Mouse (Mus musculus) Muller cell, postnatal 12 days (primary cell): ENCODE measurements at regions not wholly inside any gene's neighbourhood (a gene's known extent, or its start where the extent isn't known, plus 50 kb on each side); places are given as distances from the start of the nearest gene placed in this dataset.

Experiments
- DNase-seq: peaks from one replicate; pipeline ENCODE4 v3.0.0-alpha.2; 2015; ENCODE audit errors: inconsistent ontology term

- DNase-seq: peak; percentile 86
These were observed 237.6 kb upstream of the Stt3b start for GRCm38 (mm10) chr9:115547625-115548325.

DNA sequence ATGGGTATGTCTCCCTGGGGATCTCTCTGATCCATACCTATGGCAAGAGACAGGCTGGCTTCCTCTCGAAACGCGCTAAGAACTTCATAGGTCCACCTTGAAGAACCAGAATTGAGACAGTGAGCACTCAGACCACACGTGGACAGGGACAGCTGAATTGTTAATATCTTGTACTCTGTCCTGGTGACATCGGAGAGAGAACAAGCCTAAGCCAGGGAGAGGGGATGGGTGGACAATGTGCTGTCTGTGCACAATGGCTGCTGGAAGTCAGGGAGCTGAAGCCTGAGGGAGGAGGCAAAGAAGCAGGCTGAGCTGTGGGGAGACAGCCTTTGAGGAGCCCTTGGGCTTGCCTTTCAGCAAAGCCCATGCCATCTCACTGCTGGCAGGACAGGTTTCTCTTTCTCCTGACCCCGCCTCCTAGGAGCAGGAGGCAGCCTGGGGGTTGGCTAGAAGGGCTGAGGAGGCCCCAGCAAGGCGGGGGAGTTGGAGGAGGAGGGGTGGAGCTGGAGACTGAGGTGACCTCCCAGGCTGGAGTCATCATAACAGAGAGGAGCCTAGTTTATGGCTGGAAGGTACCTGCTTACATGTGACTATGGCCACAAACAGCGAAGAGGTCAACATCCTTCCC is 238.6 kb upstream of the Stt3b start:
- DNase-seq: no peak

GRCm38 (mm10) chr9:115551080-115551479 is 240.9 kb upstream of the Stt3b start:
- no peak for DNase-seq

DNA sequence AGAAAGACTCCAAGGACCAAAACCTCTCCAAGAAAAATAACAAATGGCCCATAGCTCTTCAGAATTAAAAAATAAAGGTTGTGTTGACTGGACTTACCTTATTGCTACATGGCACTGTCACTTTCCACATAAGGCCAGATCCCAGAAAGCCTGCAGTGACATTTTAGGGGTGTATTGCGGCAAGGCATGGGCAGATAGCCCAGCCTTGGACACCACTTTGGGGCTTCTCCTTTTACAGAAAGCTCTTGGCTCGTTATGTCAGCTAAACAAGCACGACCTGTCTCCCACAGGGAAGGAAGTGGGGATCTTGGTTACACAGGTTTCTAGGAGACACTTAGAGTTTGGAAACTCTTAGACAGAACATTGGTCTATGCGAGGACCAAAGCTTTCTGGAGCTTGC is 241.3 kb upstream of the Stt3b start:
- no peak for DNase-seq

DNA sequence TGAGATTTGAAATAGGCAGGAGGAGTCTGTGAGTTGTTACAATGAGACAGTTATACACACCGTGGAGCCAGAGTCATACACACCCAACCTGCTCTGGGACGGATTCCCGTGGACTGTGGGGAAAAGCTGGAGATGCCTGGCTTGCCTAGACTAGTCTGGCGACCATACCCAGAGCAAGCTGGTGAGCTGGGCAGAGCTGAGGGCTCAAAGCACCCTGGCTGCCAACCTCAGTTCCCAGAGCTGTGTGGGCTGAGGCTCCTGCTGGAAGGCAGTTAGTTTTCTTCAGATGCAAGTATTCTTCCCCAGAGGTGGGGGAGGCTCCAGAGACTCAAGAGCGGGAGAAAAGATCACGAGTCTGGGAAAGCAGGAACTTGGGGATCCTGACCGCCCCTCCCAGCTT is 247.9 kb upstream of the Stt3b start:
- DNase-seq: no peak

DNA sequence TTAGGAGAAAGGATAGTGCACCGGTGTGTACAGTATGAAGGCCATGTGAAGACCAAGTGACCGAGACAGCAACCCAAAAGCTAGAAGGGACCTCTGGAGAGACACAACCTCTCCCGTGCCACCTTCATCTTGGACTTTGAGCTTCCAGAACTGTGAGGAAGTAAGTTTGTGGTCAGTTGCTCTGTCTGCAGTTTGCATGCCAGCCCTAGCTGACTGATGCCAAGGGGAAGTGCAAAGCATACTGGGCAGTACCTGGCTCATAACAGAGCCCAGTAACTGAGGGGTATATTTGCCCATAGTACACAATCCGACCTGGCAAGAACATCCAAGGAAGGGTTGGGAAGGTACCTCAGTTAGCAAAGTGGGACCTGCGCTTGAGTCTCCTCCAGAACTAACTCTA is 249.3 kb upstream of the Stt3b start:
- DNase-seq: no peak

DNA sequence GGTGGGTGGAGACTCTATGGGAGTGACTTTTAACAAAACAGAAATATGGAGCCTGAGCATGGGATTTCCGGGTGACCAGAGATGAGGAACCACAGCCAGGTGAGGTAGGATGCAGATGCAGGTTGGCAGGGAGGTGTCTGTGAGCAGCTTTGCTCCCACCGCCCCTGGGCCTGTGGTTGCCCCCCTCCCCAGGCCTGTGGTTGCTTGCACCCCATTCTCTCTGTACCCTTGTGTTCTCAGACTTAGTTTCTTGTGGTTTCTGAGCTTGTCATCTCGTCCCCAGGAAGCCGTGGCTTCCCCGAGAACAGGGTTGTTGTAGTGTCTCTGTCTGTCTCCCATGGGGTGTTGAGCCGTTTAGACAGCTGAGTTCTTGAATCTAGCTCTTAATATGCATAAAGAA is 251.0 kb upstream of the Stt3b start:
- no peak for DNase-seq

DNA sequence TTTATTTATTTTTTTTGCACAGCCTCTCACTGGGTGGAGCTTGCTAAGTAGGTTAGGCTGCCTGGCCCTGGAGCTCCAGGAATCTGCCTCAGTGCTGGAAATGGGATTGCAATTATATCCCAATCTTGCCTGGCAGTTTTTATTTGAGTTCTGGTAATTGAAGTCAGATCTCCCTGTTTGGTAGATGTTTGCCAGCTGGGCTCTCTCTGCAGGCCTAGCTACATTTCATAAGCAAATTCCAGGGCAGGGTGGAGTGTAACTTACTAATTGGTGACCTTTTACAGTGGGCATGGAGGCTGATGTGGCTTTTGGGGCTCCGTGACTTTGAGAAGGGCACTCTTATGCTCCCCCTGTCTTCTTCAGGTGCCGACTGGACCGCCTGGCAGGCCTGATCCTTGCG is 252.6 kb upstream of the Stt3b start:
- DNase-seq: peak; percentile 21

GRCm38 (mm10) chr9:115564366-115564765 is 254.1 kb upstream of the Stt3b start:
- no peak for DNase-seq

DNA sequence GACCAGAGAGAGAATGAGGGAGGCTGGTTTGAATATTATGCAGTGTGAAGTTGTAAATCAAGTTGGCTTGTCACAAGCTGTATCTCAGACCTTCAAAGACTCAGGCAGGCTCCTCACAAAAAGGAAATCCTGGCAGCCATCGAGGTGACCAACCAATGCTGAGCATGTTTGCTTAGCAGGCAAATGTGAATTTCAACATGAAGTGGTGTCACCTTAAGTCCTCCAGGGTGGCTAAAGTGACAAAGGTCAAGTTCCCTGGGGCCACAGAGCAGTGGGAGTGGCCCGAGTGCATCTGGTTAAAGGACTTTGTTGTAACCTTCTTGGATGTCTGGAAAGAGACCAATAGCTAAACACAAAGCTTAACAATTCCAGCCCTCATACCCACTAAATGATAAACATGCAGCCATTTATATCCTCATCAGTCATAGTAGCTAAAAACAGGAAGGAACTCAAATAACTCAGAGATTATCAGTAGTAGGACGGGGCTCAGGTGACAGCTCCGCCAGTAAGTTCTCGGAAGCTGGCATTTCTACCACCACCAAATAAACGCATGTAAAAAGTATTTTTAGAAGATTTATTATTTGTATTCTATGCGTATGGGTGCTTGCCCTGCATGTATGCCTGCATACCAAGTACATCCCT is 258.6 kb upstream of the Stt3b start:
- DNase-seq: no peak

GRCm38 (mm10) chr9:115570998-115571397 is 260.8 kb upstream of the Stt3b start:
- DNase-seq: no peak

GRCm38 (mm10) chr9:115581116-115581515 is 270.9 kb upstream of the Stt3b start:
- DNase-seq: peak; percentile 60

- DNase-seq: no peak
These were observed 273.3 kb upstream of the Stt3b start for GRCm38 (mm10) chr9:115583548-115583947.

DNA sequence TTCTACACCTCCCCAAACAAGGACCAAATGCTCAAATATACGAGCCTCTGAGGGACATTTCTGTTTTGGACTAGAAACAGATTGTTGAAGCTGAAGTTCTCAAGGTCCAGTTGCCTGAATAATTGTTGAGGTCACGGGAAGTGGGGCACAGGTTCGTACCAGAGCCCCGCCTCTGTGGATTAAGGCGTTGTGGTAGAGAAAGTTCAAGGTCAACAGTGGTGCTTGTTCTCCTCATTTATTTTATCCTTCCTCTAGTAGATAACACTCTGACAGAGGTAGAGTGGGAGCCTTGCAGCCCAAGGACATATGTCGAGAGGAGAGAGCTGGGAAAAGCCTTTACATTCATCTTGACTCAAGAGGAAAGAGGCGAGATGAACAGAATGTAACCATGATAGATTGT is 274.7 kb upstream of the Stt3b start:
- DNase-seq: no peak

- DNase-seq: no peak
These were observed 282.2 kb upstream of the Stt3b start for GRCm38 (mm10) chr9:115592466-115592865.

- no peak for DNase-seq
These were observed 290.0 kb upstream of the Stt3b start for GRCm38 (mm10) chr9:115600228-115600627.

- no peak for DNase-seq
These were observed 290.6 kb upstream of the Stt3b start for GRCm38 (mm10) chr9:115600826-115601225.

- no peak for DNase-seq
These were observed 292.6 kb upstream of the Stt3b start for GRCm38 (mm10) chr9:115602772-115603171.

- DNase-seq: peak; percentile 91
These were observed 294.2 kb upstream of the Stt3b start for GRCm38 (mm10) chr9:115604450-115604849.

DNA sequence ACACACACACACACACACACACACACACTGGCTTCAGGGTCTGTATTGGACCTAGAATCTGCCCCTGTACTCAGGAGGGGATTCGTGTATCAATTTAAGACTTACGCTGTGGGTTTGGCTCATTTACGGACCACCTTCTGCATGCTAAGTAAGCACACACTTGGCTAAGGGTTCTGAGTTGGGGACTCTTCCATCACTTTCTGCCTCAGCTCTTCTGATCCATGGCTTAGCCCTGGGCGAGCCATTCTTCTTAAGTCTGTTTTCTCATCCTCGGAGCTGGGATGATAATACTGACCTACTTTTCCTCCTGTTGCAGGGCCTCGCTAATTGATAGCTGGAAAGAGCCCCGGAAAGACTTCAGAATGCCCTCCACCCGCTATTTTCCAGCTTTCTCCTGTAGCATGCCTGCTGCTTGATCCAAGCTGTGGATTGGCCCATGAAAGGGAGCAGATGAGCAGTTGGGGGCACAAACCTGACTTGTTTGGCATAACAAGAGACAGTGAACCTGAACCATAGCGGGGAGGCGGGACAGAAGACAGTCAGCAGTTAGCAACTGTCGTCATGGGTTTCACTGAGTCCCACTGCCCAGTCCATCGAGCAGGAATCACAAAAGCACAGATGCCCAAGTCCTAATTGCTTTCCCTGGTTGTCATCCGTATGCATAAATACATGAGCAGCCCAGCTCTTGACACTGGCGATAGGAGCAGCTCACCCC is 294.9 kb upstream of the Stt3b start:
- peak; percentile 61 for DNase-seq

- DNase-seq: no peak
These were observed 297.7 kb upstream of the Stt3b start for GRCm38 (mm10) chr9:115607961-115608360.

DNA sequence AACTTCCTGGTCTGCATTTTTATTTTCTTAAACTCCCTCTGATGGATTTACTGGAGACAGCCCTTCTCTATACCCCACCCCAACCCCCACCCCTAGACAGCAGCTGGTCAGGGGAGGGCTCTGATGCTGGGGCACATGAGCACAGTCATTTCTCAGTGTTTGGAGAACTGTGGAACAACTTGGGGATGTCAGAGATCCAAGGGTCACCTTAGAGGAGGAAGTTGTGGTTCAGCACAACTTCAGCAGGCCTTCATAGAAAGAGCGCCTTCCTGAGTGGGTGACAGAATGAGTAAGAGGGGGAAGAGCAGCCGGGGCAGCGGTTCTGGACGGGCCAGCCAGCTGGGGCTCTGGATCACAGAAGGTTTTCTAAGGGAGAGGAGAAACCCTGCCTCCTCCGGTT is 298.2 kb upstream of the Stt3b start:
- no peak for DNase-seq

DNA sequence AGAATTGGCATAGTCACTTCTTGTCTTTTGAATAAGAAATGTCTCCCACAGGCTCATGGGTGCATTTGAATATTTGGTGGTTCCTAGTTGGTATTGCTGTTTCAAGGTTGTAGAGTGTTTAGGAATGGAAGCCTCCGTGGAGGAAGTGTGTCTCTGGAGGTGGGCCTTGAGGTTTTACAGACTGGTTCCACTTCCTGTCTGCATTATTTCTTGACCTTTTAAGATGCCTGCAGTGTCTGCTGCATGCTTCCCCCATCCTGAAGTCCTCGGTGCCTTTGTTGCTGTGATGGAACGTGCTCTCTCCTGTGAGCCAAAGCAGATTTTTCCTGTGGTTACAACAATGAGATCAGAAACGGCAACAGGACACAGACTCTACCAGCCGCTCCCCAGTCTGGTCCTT is 299.4 kb upstream of the Gadl1 start:
- no peak for DNase-seq
